Comparison of ENCODE assay signal across 16 mouse cellular contexts in the genomic region with DNA sequence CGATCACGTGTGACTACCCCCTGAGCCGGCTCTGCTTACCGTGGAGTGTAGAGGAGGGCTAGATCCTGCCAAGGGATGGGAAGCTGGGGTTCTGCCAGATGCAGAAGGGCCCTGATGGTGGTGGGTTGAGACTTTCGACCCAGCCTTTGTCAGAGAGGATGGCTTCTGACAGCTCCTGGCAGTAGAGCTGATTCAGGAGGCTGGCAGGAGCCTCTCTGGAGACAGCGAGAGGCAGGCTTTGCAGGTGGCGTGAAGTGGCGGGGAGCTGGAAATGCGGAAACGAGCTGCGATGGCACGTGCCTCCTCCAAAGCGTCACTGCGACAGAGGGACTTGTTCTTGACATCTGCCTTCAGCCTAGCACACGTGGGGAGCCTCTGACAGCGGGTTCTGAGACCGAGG.
DNase-seq lines count a peak whose midpoint lies in the region; ATAC-seq and TF ChIP-seq lines count a peak whose summit lies in the region.
"Had no signal": no experiment of that assay in that cellular context is flagged by ENCODE, and none has a peak within 500 bp of the region (broad histone marks: within the 10 kb centered on the region; RNA-seq: fewer than 3 reads in every experiment).

No protein-coding gene starts in this region.

- intact Hi-C loops in left cerebral cortex, adult 2 months (cut with DNase I), result no loop called here

- WGBS in forebrain, embryonic 13.5 days, result 84% methylated on average over 17 of the region's 17 CpGs
- 87% methylated on average over 17 of the region's 17 CpGs for WGBS in forebrain, embryonic 10.5 days
- WGBS in forebrain, postnatal 0 days, result 71% methylated on average over 17 of the region's 17 CpGs

- no peaks in the 10 kb centered on the region for H3K36me3 ChIP-seq in forebrain, embryonic 13.5 days (ENCODE audit: poor library complexity, severe bottlenecking)
- no peaks in the 10 kb centered on the region for H3K36me3 ChIP-seq in forebrain, embryonic 10.5 days (replicated peaks)
- H3K36me3 ChIP-seq in forebrain, postnatal 0 days (ENCODE audit: insufficient read depth), result no peaks in the 10 kb centered on the region
- H3K36me3 ChIP-seq: limb, embryonic 13.5 days; midbrain, embryonic 13.5 days; neural tube, embryonic 12.5 days had no signal

- no peak overlapping the region for H3K27ac ChIP-seq in forebrain, embryonic 13.5 days
- H3K27ac ChIP-seq in forebrain, embryonic 10.5 days, result no peak overlapping the region
- peak overlapping the region; percentile 54 for H3K27ac ChIP-seq in left cerebral cortex, adult 2 months
- H3K27ac ChIP-seq in forebrain, postnatal 0 days (ENCODE audit: low read depth, low read length), result peak overlapping the region; percentile 45; the same call in 1 of the 2 replicates
- H3K27ac ChIP-seq: heart, embryonic 10.5 days; limb, embryonic 13.5 days; midbrain, embryonic 13.5 days; neural tube, embryonic 12.5 days had no signal

- TF ChIP-seq CTCF in left cerebral cortex, adult 2 months (IDR thresholded peaks at IDR 0.05), result no peak
- no peak for TF ChIP-seq CTCF in forebrain, postnatal 0 days (IDR thresholded peaks at IDR 0.05; ENCODE audit: low read depth)

- H3K4me3 ChIP-seq in forebrain, embryonic 13.5 days, result no peak overlapping the region
- no peak overlapping the region for H3K4me3 ChIP-seq in forebrain, embryonic 10.5 days
- H3K4me3 ChIP-seq in left cerebral cortex, adult 2 months, result no peak overlapping the region
- no peak overlapping the region for H3K4me3 ChIP-seq in forebrain, postnatal 0 days (ENCODE audit: low read depth, low read length)
- H3K4me3 ChIP-seq: heart, embryonic 10.5 days; limb, embryonic 13.5 days; midbrain, embryonic 13.5 days; neural tube, embryonic 12.5 days had no signal

- H3K4me2 ChIP-seq in forebrain, embryonic 13.5 days, result no peak overlapping the region
- no peak overlapping the region for H3K4me2 ChIP-seq in forebrain, postnatal 0 days (ENCODE audit: low read depth)
- H3K4me2 ChIP-seq: limb, embryonic 13.5 days; midbrain, embryonic 13.5 days; neural tube, embryonic 12.5 days had no signal

- peaks cover 15% of the 10 kb centered on the region for H3K4me1 ChIP-seq in forebrain, embryonic 13.5 days
- H3K4me1 ChIP-seq in forebrain, embryonic 10.5 days, result peaks cover 17% of the 10 kb centered on the region
- peaks cover 22% of the 10 kb centered on the region for H3K4me1 ChIP-seq in forebrain, postnatal 0 days (ENCODE audit: insufficient read depth)
- H3K4me1 ChIP-seq: limb, embryonic 13.5 days had no signal

- ATAC-seq in forebrain, embryonic 13.5 days, result 0 out of 2 replicates have a peak, but pooled peaks have one; percentile 17
- peak; percentile 44; the same call in 1 of the 2 replicates for ATAC-seq in forebrain, postnatal 0 days
- ATAC-seq: midbrain, embryonic 13.5 days; Patski had no signal

- no peak overlapping the region for H3K9ac ChIP-seq in forebrain, embryonic 13.5 days
- no peak overlapping the region for H3K9ac ChIP-seq in forebrain, postnatal 0 days
- H3K9ac ChIP-seq: limb, embryonic 13.5 days; midbrain, embryonic 13.5 days; neural tube, embryonic 12.5 days had no signal

- H3K9me3 ChIP-seq in forebrain, embryonic 13.5 days (replicated peaks), result peaks cover 5% of the 10 kb centered on the region; the same call in 1 of the 2 replicates
- no peaks in the 10 kb centered on the region for H3K9me3 ChIP-seq in forebrain, embryonic 10.5 days
- no peaks in the 10 kb centered on the region for H3K9me3 ChIP-seq in forebrain, postnatal 0 days (ENCODE audit: low read length)
- H3K9me3 ChIP-seq: neural tube, embryonic 12.5 days had no signal

- no peak for DNase-seq in forebrain, embryonic 10.5 days (ENCODE audit: extremely low spot score, low spot score)
- DNase-seq in left cerebral cortex, adult 2 months (ENCODE audit: extremely low spot score in 1 of 2, low spot score in 2 of 2), result peak; percentile 33 to 45
- DNase-seq in left cerebral cortex, adult 11 months (ENCODE audit: low spot score), result no peak
- DNase-seq in cerebellum, adult 18-20 months, result peak; percentile 53 to 56
- DNase-seq in forebrain, postnatal 0 days, result peak; percentile 57
- DNase-seq in thymus, postnatal 36 days, result no peak
- no peak for DNase-seq in spleen, adult 18-20 months
- DNase-seq: adrenal gland, adult 2 months; gastrocnemius, postnatal 10 days; kidney, postnatal 10 days had no signal

- no peaks in the 10 kb centered on the region for H3K27me3 ChIP-seq in forebrain, embryonic 13.5 days
- H3K27me3 ChIP-seq in forebrain, embryonic 10.5 days (ENCODE audit: poor library complexity, severe bottlenecking), result no peaks in the 10 kb centered on the region
- no peaks in the 10 kb centered on the region for H3K27me3 ChIP-seq in forebrain, postnatal 0 days (ENCODE audit: insufficient read depth, low read length)
- H3K27me3 ChIP-seq: limb, embryonic 13.5 days; neural tube, embryonic 12.5 days; Patski had no signal

Comparison
In these comparisons a context has a peak if more than half of its experiments do, and no peak if none do; other contexts are left out.
1. H3K27ac ChIP-seq: peak in left cerebral cortex, adult 2 months (single experiment) and forebrain, postnatal 0 days (single experiment); none in forebrain, embryonic 13.5 days (single experiment) and forebrain, embryonic 10.5 days (single experiment).
2. DNase-seq: peak in left cerebral cortex, adult 2 months (2 of 2), cerebellum, adult 18-20 months (2 of 2) and forebrain, postnatal 0 days (single experiment); none in forebrain, embryonic 10.5 days (single experiment), left cerebral cortex, adult 11 months (single experiment), thymus, postnatal 36 days (0 of 2) and spleen, adult 18-20 months (0 of 2).